Mouse (Mus musculus): Measurements from ENCODE around the gene Dhx16. TPM values are rescaled to one million over a fixed set of nuclear protein-coding genes. Genes with fewer than 3 reads are reported as not detected.

The Dhx16 gene
- polyA plus RNA-seq, 1 experiment from 2014 or later: 14.2 TPM

- DNase-seq (ENCODE audit: low spot score) (no peak), ATAC-seq (ENCODE audit: low FRiP score, low TSS enrichment) (no peak)
- H3K4me2 ChIP-seq (replicated peaks; ENCODE audit: low read depth): no peak overlapping the region
- H3K9ac ChIP-seq (ENCODE audit: low read length): no peak overlapping the region
- no peak overlapping the region for H3K27ac ChIP-seq (replicated peaks)
- TF ChIP-seq EP300 (optimal IDR thresholded peaks at IDR 0.05) (no peak), CTCF (IDR thresholded peaks at IDR 0.05; ENCODE audit: low read depth) (no peak)
- no peak overlapping the region for H3K4me3 ChIP-seq (ENCODE audit: low read depth, low read length)
- no peaks in the 10 kb centered on the region for H3K9me3 ChIP-seq (ENCODE audit: control insufficient read depth, low read length)
- 70% methylated on average over 6 of the region's 6 CpGs for WGBS
- no peaks in the 10 kb centered on the region for H3K27me3 ChIP-seq (ENCODE audit: control insufficient read depth, insufficient read depth, low read length)
- H3K36me3 ChIP-seq (ENCODE audit: control insufficient read depth, insufficient read depth, low read length): no peaks in the 10 kb centered on the region; the same call in 1 of the 2 replicates
- peaks cover 3% of the 10 kb centered on the region; the same call in 1 of the 2 replicates for H3K4me1 ChIP-seq (replicated peaks; ENCODE audit: control insufficient read depth, insufficient read depth)
These were observed 4.9 kb upstream of the Dhx16 start for GRCm38 (mm10) chr17:35874721-35875120.

- DNase-seq (ENCODE audit: low spot score): no peak
- Histone ChIP-seq H3K4me1 (replicated peaks; ENCODE audit: control insufficient read depth, insufficient read depth) (peaks cover 3% of the 10 kb centered on the region; the same call in 1 of the 2 replicates), H3K4me3 (ENCODE audit: low read depth, low read length) (no peak overlapping the region), H3K27ac (replicated peaks) (no peak overlapping the region), H3K9me3 (ENCODE audit: control insufficient read depth, low read length) (no peaks in the 10 kb centered on the region), H3K36me3 (ENCODE audit: control insufficient read depth, insufficient read depth, low read length) (peaks cover 28% of the 10 kb centered on the region), H3K9ac (ENCODE audit: low read length) (no peak overlapping the region), H3K27me3 (ENCODE audit: control insufficient read depth, insufficient read depth, low read length) (no peaks in the 10 kb centered on the region), H3K4me2 (replicated peaks; ENCODE audit: low read depth) (no peak overlapping the region)
- no peak for ATAC-seq (ENCODE audit: low FRiP score, low TSS enrichment)
- WGBS: 89% methylated on average over 16 of the region's 17 CpGs
- TF ChIP-seq EP300 (optimal IDR thresholded peaks at IDR 0.05) (no peak), CTCF (IDR thresholded peaks at IDR 0.05; ENCODE audit: low read depth) (no peak)
These were observed 3.3 kb downstream of the Dhx16 start for GRCm38 (mm10) chr17:35882924-35883323.

- WGBS: 93% methylated on average over 14 of the region's 14 CpGs
- DNase-seq (ENCODE audit: low spot score) (no peak), ATAC-seq (ENCODE audit: low FRiP score, low TSS enrichment) (no peak)
- Histone ChIP-seq H3K4me3 (ENCODE audit: low read depth, low read length) (no peak overlapping the region), H3K4me1 (replicated peaks; ENCODE audit: control insufficient read depth, insufficient read depth) (peaks cover 3% of the 10 kb centered on the region; the same call in 1 of the 2 replicates), H3K27me3 (ENCODE audit: control insufficient read depth, insufficient read depth, low read length) (no peaks in the 10 kb centered on the region), H3K4me2 (replicated peaks; ENCODE audit: low read depth) (no peak overlapping the region), H3K27ac (replicated peaks) (no peak overlapping the region), H3K36me3 (ENCODE audit: control insufficient read depth, insufficient read depth, low read length) (peaks cover 28% of the 10 kb centered on the region), H3K9ac (ENCODE audit: low read length) (no peak overlapping the region), H3K9me3 (ENCODE audit: control insufficient read depth, low read length) (no peaks in the 10 kb centered on the region)
- TF ChIP-seq CTCF (IDR thresholded peaks at IDR 0.05; ENCODE audit: low read depth) (no peak), EP300 (optimal IDR thresholded peaks at IDR 0.05) (no peak)
These were observed 4.2 kb downstream of the Dhx16 start for GRCm38 (mm10) chr17:35883777-35884176.

- H3K36me3 ChIP-seq (ENCODE audit: control insufficient read depth, insufficient read depth, low read length): peaks cover 37% of the 10 kb centered on the region
- 86% methylated on average over 12 of the region's 17 CpGs for WGBS
- no peaks in the 10 kb centered on the region for H3K4me1 ChIP-seq (replicated peaks; ENCODE audit: control insufficient read depth, insufficient read depth)
- DNase-seq (ENCODE audit: low spot score) (no peak), ATAC-seq (ENCODE audit: low FRiP score, low TSS enrichment) (no peak)
- no peaks in the 10 kb centered on the region for H3K9me3 ChIP-seq (ENCODE audit: control insufficient read depth, low read length)
- no peak overlapping the region for H3K9ac ChIP-seq (ENCODE audit: low read length)
- no peak overlapping the region for H3K4me2 ChIP-seq (replicated peaks; ENCODE audit: low read depth)
- no peak overlapping the region for H3K4me3 ChIP-seq (ENCODE audit: low read depth, low read length)
- H3K27ac ChIP-seq (replicated peaks): no peak overlapping the region
- no peaks in the 10 kb centered on the region for H3K27me3 ChIP-seq (ENCODE audit: control insufficient read depth, insufficient read depth, low read length)
- TF ChIP-seq CTCF (IDR thresholded peaks at IDR 0.05; ENCODE audit: low read depth) (no peak), EP300 (optimal IDR thresholded peaks at IDR 0.05) (no peak)
These were observed 8.1 kb downstream of the Dhx16 start for GRCm38 (mm10) chr17:35887725-35888124.

- peak within 1 kb of the TSS; percentile 99 for H3K4me2 ChIP-seq (replicated peaks; ENCODE audit: low read depth)
- DNase-seq (ENCODE audit: low spot score) (peak; percentile 94), ATAC-seq (ENCODE audit: low FRiP score, low TSS enrichment) (peak; percentile 88)
- TF ChIP-seq EP300 (optimal IDR thresholded peaks at IDR 0.05) (no peak), CTCF (IDR thresholded peaks at IDR 0.05; ENCODE audit: low read depth) (no peak)
- no peaks in the 10 kb centered on the region for H3K9me3 ChIP-seq (ENCODE audit: control insufficient read depth, low read length)
- no peaks in the 10 kb centered on the region for H3K27me3 ChIP-seq (ENCODE audit: control insufficient read depth, insufficient read depth, low read length)
- WGBS: under 1% methylated on average over 68 of the region's 86 CpGs
- peak within 1 kb of the TSS; percentile 84 for H3K9ac ChIP-seq (ENCODE audit: low read length)
- no peaks in the 10 kb centered on the region; the same call in 1 of the 2 replicates for H3K4me1 ChIP-seq (replicated peaks; ENCODE audit: control insufficient read depth, insufficient read depth)
- peak within 1 kb of the TSS; percentile 85 for H3K27ac ChIP-seq (replicated peaks)
- peaks cover 7% of the 10 kb centered on the region; the same call in 1 of the 2 replicates for H3K36me3 ChIP-seq (ENCODE audit: control insufficient read depth, insufficient read depth, low read length)
- peak within 1 kb of the TSS; percentile 85 for H3K4me3 ChIP-seq (ENCODE audit: low read depth, low read length)
These were observed 17.4 kb downstream of the Dhx16 start, which contains the start of gene 2310061I04Rik for GRCm38 (mm10) chr17:35896781-35897643. 2310061I04Rik (minus strand) TSS chr17:35897431.
